Mouse (Mus musculus) bone marrow macrophage, adult 2 months (primary cell): ENCODE data around the gene Clba1. TPM values are rescaled to one million over a fixed set of nuclear protein-coding genes. Genes with fewer than 3 reads are reported as not detected.

ENCODE experiments used
- H3K27ac ChIP-seq: 2 replicates; pipeline ENCODE4 v1.5.1; 2012; ENCODE audit warnings: low read depth, low read length; ENCODE audit not compliant: insufficient read depth
- H3K4me1 ChIP-seq: 2 replicates; pipeline ENCODE4 v1.6.1; 2012; ENCODE audit warnings: low read length; ENCODE audit not compliant: control insufficient read depth, insufficient read depth
- H3K4me3 ChIP-seq: 2 replicates; pipeline ENCODE4 v1.5.1; 2012; ENCODE audit warnings: mild to moderate bottlenecking, low read length, moderate library complexity; ENCODE audit not compliant: insufficient read depth
- CTCF ChIP-seq: IDR thresholded peaks from 2 replicates; pipeline ENCODE4 v1.5.1; 2012; ENCODE audit warnings: low read depth, mild to moderate bottlenecking, low read length, moderate library complexity
- POLR2A ChIP-seq: IDR thresholded peaks from 2 replicates; pipeline ENCODE4 v1.6.1; 2012; ENCODE audit warnings: mild to moderate bottlenecking, low read depth, low read length, borderline replicate concordance
- polyA plus RNA-seq: library from polyadenylated mRNA; stranded (reverse); fragments of >200 nt; gene quantifications from 2 replicates; pipeline ENCODE4 v1.2.4, GENCODE M21; 2012; ENCODE audit not compliant: missing spikeins, insufficient read depth, insufficient read length

Clba1 gene
- polyA plus RNA-seq, 1 experiment: 2.1 TPM

DNA sequence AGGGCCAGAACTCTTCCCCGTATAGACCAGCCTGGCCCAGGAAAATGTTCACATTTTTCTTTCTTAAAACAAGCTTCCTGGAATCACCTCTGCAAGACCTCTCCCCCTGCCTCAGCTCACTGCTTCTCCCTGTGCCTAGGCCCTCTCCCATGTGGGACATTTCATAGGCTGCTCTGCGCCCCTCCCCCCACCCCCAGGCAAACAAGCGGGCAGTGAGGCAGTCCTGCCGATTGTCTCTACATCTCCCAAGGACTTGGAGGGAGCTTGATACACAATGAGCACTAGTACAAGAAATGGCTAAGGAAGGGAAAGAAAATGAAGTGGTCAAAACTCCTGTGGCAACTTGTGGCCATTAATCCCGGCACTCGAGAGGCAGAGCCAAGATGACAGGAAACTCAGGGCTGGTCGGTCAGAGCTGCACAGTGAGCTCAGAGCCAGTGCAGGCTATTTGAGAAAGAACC is 14.4 kb upstream of the Clba1 start:
- H3K4me3 ChIP-seq: peak overlapping the region; percentile 57
- peaks cover 44% of the 10 kb centered on the region for H3K4me1 ChIP-seq
- TF ChIP-seq CTCF (no peak), POLR2A (no peak)
- H3K27ac ChIP-seq: peak overlapping the region; percentile 79

DNA sequence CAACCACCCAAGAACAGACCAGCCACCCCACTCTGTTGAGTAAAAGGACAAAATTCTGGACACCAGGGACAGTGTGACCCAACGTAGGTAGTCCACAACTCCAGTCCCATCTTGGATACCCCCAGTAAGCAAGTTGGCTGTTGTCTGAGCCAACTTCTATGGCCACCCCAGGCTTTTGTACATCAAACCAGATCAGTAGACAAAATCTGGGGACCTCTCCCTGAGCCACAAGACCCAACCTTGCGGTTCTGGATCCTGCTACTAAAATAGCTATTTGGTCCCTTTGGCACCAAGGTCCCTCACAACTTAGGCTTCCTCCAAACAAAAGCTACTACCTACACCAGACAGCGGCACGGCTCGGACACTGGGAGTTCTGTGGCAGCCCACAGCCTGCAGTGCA is 13.7 kb upstream of the Clba1 start:
- Histone ChIP-seq H3K4me1 (peaks cover 49% of the 10 kb centered on the region), H3K4me3 (peak overlapping the region; percentile 57), H3K27ac (peak overlapping the region; percentile 79)
- TF ChIP-seq CTCF: no peak
- no peak for TF ChIP-seq POLR2A

DNA sequence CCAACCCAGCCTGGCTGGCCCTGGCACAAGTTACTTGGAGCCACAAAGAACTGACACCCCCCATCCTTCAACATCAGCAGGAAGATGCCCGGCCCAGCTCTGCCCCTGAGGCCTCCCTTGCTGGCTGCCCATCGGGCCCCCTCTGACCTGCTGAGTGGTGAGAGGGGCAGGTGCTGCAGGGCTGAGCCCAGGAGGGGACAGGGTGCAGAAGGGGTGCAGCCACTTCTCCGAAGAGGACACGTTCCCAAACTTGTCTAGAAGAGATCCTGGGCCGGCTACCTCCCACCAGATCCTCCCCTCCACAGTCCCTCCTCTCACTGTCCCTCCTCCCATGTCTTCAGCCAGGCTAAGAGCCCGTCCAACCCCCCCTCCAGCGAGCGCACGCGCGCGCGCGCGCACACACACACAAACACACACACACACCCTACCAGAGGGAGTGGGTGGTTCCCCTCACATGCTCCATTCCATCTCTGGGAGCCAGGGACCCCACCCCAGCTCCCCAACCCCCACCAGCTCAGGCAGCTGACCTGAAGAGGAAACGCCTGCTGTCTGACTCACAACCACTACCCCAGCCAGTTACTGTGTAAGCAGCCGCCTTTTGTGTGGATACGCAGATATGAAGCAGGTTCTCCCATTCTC is 13.2 kb upstream of the Clba1 start:
- TF ChIP-seq POLR2A (no peak), CTCF (no peak)
- Histone ChIP-seq H3K4me1 (peaks cover 53% of the 10 kb centered on the region), H3K27ac (peak overlapping the region; percentile 79), H3K4me3 (peak overlapping the region; percentile 57)

DNA sequence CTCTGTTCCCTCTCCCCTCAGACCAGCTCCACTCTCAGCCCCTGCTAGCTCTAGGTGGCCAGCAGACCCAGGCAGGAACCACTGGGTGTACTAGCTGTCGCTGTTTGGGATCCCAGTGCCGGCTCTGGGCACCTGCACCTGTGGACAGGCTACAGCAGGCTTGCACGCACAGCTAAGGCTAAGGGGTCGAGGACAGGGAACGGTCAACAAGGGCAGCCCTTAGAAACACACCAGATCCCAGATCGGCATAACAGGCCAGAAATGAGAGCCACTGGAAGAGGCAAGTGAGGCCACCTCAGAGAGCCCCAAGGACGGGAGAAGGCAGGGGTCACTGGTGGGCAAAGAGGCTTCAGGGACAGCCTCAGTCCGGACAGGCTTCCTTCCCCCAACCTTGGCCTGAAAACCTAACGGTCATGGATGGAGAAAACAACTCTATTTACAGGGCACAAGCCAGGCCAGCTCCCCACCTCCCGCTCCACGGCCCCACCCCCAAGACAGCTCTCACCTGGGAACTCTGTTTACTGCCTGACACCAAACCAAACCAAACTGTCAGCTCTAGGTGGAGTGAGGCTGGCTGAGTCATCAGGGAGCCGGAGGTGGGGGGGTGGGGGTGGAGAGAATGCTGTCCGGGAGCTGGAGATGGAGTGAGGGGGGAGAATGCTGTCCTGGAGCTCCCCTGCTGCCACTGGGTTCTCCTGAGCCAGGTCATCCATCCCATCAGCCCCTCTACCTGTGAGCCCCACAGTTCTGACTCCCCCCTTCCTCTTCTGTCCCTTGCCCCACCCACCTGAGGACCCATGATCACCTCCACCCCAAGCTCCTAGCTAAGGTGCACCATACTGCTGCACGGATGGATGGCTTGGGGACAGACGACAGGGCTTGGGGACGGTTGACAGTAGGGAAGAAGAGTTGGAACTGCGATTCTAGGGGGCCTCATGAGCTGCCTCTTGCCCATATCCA is 11.9 kb upstream of the Clba1 start:
- peaks cover 53% of the 10 kb centered on the region for H3K4me1 ChIP-seq
- peak overlapping the region; percentile 70 for H3K27ac ChIP-seq
- H3K4me3 ChIP-seq: no peak overlapping the region
- no peak for TF ChIP-seq POLR2A
- no peak for TF ChIP-seq CTCF

DNA sequence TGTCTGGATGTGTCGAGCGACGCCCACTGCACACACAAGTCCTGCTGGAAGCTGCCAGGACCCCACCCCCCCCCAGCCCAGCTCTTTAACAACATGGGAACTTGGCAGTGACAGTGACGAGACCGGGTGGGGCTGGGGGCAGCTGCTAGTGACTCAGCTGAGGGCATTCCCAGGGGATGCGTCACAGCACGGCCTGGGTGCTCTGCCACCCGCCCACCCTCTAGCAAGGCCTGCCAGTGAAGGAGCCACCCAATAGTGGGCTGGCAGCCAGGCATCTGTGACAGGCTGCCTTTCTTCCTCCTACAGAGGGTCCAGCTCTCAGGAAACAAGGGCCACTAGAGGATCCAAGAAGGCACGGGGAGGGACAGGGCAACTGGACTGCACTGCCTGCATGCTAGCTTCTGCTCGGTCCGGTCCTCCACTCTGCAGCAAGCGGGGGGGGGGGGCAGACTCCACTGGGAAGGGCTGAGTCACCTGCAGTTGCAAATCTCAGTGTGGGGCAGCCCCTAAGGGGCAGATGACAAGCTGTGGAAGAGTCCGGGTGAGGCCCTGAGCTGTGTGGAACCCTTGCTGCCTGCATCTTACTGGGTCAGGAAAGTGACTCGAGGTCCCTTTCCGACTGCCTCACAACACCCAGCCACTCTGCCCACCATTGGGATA is 10.9 kb upstream of the Clba1 start:
- Histone ChIP-seq H3K27ac (peak overlapping the region; percentile 5), H3K4me3 (no peak overlapping the region), H3K4me1 (peaks cover 54% of the 10 kb centered on the region)
- TF ChIP-seq POLR2A (no peak), CTCF (no peak)

DNA sequence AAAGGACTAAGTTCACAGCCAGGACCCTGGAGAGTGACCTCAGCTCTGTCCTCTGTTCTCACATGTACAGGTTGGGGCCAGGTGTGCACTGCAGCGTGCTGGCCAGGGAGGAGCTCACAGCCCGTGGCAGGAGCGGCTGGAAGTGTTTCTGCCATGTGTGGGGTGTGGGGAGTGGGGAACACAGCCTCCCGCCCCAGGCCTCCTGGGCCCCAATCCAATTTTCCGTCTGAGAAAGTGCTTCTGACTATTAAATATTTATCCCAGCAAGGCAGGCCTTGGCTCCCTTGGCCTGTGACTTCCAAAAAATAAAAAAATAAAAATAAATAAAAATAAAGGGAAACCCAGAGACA is 10.4 kb upstream of the Clba1 start:
- Histone ChIP-seq H3K27ac (no peak overlapping the region), H3K4me1 (peaks cover 54% of the 10 kb centered on the region), H3K4me3 (no peak overlapping the region)
- TF ChIP-seq CTCF (no peak), POLR2A (no peak)

DNA sequence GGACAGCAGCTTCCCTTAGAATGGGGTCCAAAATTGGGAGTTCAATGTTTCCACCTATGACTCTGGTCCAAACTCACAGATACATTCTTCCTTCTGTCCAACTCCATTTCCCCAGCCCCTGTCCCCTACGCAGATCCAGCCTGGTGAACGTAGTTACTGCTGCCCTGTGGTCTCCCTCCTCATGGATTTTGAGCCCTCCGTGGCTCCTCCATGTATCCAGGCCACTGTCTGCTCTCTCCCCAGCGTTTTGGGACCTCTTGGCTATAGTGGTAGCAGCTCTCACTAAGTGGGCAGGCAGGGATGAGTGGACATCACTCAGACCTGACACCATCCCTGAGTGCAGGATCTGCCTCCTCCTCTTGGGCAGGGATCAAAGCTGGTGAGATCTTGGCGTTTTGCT is 10.0 kb upstream of the Clba1 start:
- Histone ChIP-seq H3K27ac (no peak overlapping the region), H3K4me3 (no peak overlapping the region), H3K4me1 (peaks cover 50% of the 10 kb centered on the region)
- TF ChIP-seq POLR2A: no peak
- no peak for TF ChIP-seq CTCF

DNA sequence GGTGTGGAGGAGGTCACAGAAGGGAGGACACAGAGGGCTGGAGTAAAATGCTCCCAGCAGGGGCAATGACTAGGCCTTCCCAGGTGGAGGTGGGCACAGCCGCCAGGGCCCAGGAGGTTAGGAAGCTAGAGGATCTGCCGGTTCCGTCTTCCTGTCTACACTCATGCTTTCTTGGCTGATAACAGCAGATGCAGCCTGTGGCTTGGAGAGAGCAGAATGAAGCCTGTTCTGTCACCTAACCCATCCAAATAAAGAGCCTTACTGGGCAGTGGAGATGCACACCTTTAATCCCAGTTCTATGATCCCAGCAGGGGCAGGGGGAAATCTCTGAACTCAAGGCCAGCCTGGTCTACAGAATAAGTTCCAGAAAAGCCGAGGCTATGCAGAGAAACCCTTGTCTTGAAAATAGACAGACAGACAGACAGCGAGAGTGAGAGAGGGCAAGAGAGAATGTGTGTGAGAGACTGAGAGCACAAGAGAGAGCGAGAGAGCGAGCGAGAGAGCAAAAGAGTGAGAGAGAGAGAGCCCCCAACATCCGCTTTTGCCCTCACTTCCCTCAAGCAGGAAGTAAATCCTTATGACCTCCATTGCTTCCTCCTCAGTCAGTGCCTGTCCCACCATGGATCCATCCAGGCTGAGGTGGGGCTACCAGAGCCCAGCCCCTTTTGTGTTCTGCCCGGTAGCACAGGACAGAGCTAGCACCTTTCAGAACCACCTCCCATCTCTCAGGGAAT is 9.3 kb upstream of the Clba1 start:
- H3K27ac ChIP-seq: no peak overlapping the region
- TF ChIP-seq CTCF (no peak), POLR2A (no peak)
- peaks cover 43% of the 10 kb centered on the region for H3K4me1 ChIP-seq
- no peak overlapping the region for H3K4me3 ChIP-seq

DNA sequence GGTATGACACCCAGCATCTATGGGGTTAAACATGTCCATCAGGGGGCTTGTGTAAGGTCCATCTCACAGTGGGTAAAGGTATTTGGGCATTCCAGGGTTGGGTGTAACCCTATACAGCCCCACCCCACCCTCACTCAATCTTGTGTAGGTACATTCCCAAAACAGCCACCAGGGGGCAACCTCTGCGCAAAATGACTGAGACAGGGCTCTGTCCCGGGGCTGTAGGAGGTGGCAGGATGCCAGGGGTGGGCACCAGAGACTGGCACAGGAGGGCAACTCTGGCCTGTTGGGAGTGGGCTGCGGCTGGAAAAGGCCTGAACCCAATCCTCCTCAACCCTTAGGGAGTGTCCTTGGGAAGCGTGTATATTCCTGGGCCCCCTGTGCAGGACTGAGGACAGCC is 8.3 kb upstream of the Clba1 start:
- Histone ChIP-seq H3K4me3 (no peak overlapping the region), H3K4me1 (peaks cover 35% of the 10 kb centered on the region), H3K27ac (no peak overlapping the region)
- peak; percentile 71 for TF ChIP-seq CTCF
- no peak for TF ChIP-seq POLR2A
